Mouse (Mus musculus): ENCODE measurements around the gene Rapgef5. TPM values are rescaled to one million over a fixed set of nuclear protein-coding genes. Genes with fewer than 3 reads are reported as not detected.

The Rapgef5 gene
- polyA plus RNA-seq, 1 experiment from 2014 or later = 17.9 TPM

- no peak overlapping the region for H3K9ac ChIP-seq (ENCODE audit: low read depth, low read length)
- no peak for ATAC-seq (ENCODE audit: low FRiP score, low TSS enrichment)
- no peak overlapping the region for H3K27ac ChIP-seq (ENCODE audit: low read depth, low read length)
- H3K4me2 ChIP-seq (replicated peaks; ENCODE audit: low read depth, low read length) = no peak overlapping the region
- H3K27me3 ChIP-seq (ENCODE audit: control insufficient read depth, insufficient read depth, low read length) = no peaks in the 10 kb centered on the region
- no peaks in the 10 kb centered on the region for H3K36me3 ChIP-seq (ENCODE audit: control insufficient read depth, insufficient read depth, low read length)
- no peaks in the 10 kb centered on the region for H3K9me3 ChIP-seq (ENCODE audit: control insufficient read depth, low read length)
- no peaks in the 10 kb centered on the region for H3K4me1 ChIP-seq (ENCODE audit: control insufficient read depth, insufficient read depth, low read length)
- no peak overlapping the region for H3K4me3 ChIP-seq (ENCODE audit: low read length)
- WGBS = 75% methylated on average over 6 of the region's 6 CpGs
Measured at GRCm38 (mm10) chr12:117545277-117545676, 29.0 kb downstream of the Rapgef5 start.

GRCm38 (mm10) chr12:117553353-117553752 lies 37.1 kb downstream of the Rapgef5 start:
- Histone ChIP-seq H3K36me3 (ENCODE audit: control insufficient read depth, insufficient read depth, low read length) (no peaks in the 10 kb centered on the region), H3K9me3 (ENCODE audit: control insufficient read depth, low read length) (no peaks in the 10 kb centered on the region), H3K4me2 (replicated peaks; ENCODE audit: low read depth, low read length) (no peak overlapping the region), H3K27ac (ENCODE audit: low read depth, low read length) (no peak overlapping the region), H3K4me3 (ENCODE audit: low read length) (no peak overlapping the region), H3K4me1 (ENCODE audit: control insufficient read depth, insufficient read depth, low read length) (no peaks in the 10 kb centered on the region), H3K27me3 (ENCODE audit: control insufficient read depth, insufficient read depth, low read length) (no peaks in the 10 kb centered on the region), H3K9ac (ENCODE audit: low read depth, low read length) (no peak overlapping the region)
- WGBS = 84% methylated on average over 5 of the region's 5 CpGs
- ATAC-seq (ENCODE audit: low FRiP score, low TSS enrichment) = no peak

GRCm38 (mm10) chr12:117554612-117555063 lies 38.4 kb downstream of the Rapgef5 start:
- Histone ChIP-seq H3K27me3 (ENCODE audit: control insufficient read depth, insufficient read depth, low read length) (no peaks in the 10 kb centered on the region), H3K4me3 (ENCODE audit: low read length) (no peak overlapping the region), H3K4me2 (replicated peaks; ENCODE audit: low read depth, low read length) (no peak overlapping the region), H3K9me3 (ENCODE audit: control insufficient read depth, low read length) (no peaks in the 10 kb centered on the region), H3K4me1 (ENCODE audit: control insufficient read depth, insufficient read depth, low read length) (no peaks in the 10 kb centered on the region), H3K36me3 (ENCODE audit: control insufficient read depth, insufficient read depth, low read length) (no peaks in the 10 kb centered on the region), H3K9ac (ENCODE audit: low read depth, low read length) (no peak overlapping the region), H3K27ac (ENCODE audit: low read depth, low read length) (no peak overlapping the region)
- 76% methylated on average over 1 of the region's 1 CpGs for WGBS
- ATAC-seq (ENCODE audit: low FRiP score, low TSS enrichment) = no peak

- WGBS = 62% methylated on average over 11 of the region's 11 CpGs
- Histone ChIP-seq H3K4me1 (ENCODE audit: control insufficient read depth, insufficient read depth, low read length) (no peaks in the 10 kb centered on the region), H3K9me3 (ENCODE audit: control insufficient read depth, low read length) (no peaks in the 10 kb centered on the region), H3K36me3 (ENCODE audit: control insufficient read depth, insufficient read depth, low read length) (no peaks in the 10 kb centered on the region), H3K9ac (ENCODE audit: low read depth, low read length) (no peak overlapping the region), H3K4me3 (ENCODE audit: low read length) (no peak overlapping the region), H3K27ac (ENCODE audit: low read depth, low read length) (no peak overlapping the region), H3K4me2 (replicated peaks; ENCODE audit: low read depth, low read length) (no peak overlapping the region), H3K27me3 (ENCODE audit: control insufficient read depth, insufficient read depth, low read length) (no peaks in the 10 kb centered on the region)
- 0 out of 2 replicates have a peak, but pooled peaks have one; percentile 12 for ATAC-seq (ENCODE audit: low FRiP score, low TSS enrichment)
Measured at GRCm38 (mm10) chr12:117560450-117560849, 44.2 kb downstream of the Rapgef5 start.

- Histone ChIP-seq H3K9me3 (ENCODE audit: control insufficient read depth, low read length) (no peaks in the 10 kb centered on the region), H3K27ac (ENCODE audit: low read depth, low read length) (no peak overlapping the region), H3K36me3 (ENCODE audit: control insufficient read depth, insufficient read depth, low read length) (no peaks in the 10 kb centered on the region), H3K27me3 (ENCODE audit: control insufficient read depth, insufficient read depth, low read length) (no peaks in the 10 kb centered on the region), H3K4me3 (ENCODE audit: low read length) (no peak overlapping the region), H3K4me1 (ENCODE audit: control insufficient read depth, insufficient read depth, low read length) (no peaks in the 10 kb centered on the region), H3K4me2 (replicated peaks; ENCODE audit: low read depth, low read length) (no peak overlapping the region), H3K9ac (ENCODE audit: low read depth, low read length) (no peak overlapping the region)
- WGBS = 82% methylated on average over 6 of the region's 6 CpGs
- no peak for ATAC-seq (ENCODE audit: low FRiP score, low TSS enrichment)
Measured at GRCm38 (mm10) chr12:117561411-117562059, 45.3 kb downstream of the Rapgef5 start.

- no peak for ATAC-seq (ENCODE audit: low FRiP score, low TSS enrichment)
- Histone ChIP-seq H3K27ac (ENCODE audit: low read depth, low read length) (no peak overlapping the region), H3K9me3 (ENCODE audit: control insufficient read depth, low read length) (no peaks in the 10 kb centered on the region), H3K4me2 (replicated peaks; ENCODE audit: low read depth, low read length) (no peak overlapping the region), H3K27me3 (ENCODE audit: control insufficient read depth, insufficient read depth, low read length) (no peaks in the 10 kb centered on the region), H3K9ac (ENCODE audit: low read depth, low read length) (no peak overlapping the region), H3K36me3 (ENCODE audit: control insufficient read depth, insufficient read depth, low read length) (no peaks in the 10 kb centered on the region), H3K4me1 (ENCODE audit: control insufficient read depth, insufficient read depth, low read length) (no peaks in the 10 kb centered on the region), H3K4me3 (ENCODE audit: low read length) (no peak overlapping the region)
- WGBS = 93% methylated on average over 3 of the region's 3 CpGs
Measured at GRCm38 (mm10) chr12:117562085-117562484, 45.8 kb downstream of the Rapgef5 start.

GRCm38 (mm10) chr12:117563859-117564258 lies 47.6 kb downstream of the Rapgef5 start:
- WGBS = 35% methylated on average over 6 of the region's 6 CpGs
- H3K4me2 ChIP-seq (replicated peaks; ENCODE audit: low read depth, low read length) = no peak overlapping the region
- H3K4me1 ChIP-seq (ENCODE audit: control insufficient read depth, insufficient read depth, low read length) = no peaks in the 10 kb centered on the region
- H3K9ac ChIP-seq (ENCODE audit: low read depth, low read length) = no peak overlapping the region
- H3K27ac ChIP-seq (ENCODE audit: low read depth, low read length) = no peak overlapping the region
- no peak for ATAC-seq (ENCODE audit: low FRiP score, low TSS enrichment)
- no peaks in the 10 kb centered on the region for H3K27me3 ChIP-seq (ENCODE audit: control insufficient read depth, insufficient read depth, low read length)
- no peaks in the 10 kb centered on the region for H3K9me3 ChIP-seq (ENCODE audit: control insufficient read depth, low read length)
- H3K4me3 ChIP-seq (ENCODE audit: low read length) = no peak overlapping the region
- no peaks in the 10 kb centered on the region for H3K36me3 ChIP-seq (ENCODE audit: control insufficient read depth, insufficient read depth, low read length)

GRCm38 (mm10) chr12:117566298-117566697 lies 50.0 kb downstream of the Rapgef5 start:
- WGBS = 78% methylated on average over 4 of the region's 4 CpGs
- H3K4me2 ChIP-seq (replicated peaks; ENCODE audit: low read depth, low read length) = no peak overlapping the region
- ATAC-seq (ENCODE audit: low FRiP score, low TSS enrichment) = no peak
- H3K4me3 ChIP-seq (ENCODE audit: low read length) = no peak overlapping the region
- no peak overlapping the region for H3K9ac ChIP-seq (ENCODE audit: low read depth, low read length)
- H3K27ac ChIP-seq (ENCODE audit: low read depth, low read length) = no peak overlapping the region
- H3K36me3 ChIP-seq (ENCODE audit: control insufficient read depth, insufficient read depth, low read length) = no peaks in the 10 kb centered on the region
- H3K4me1 ChIP-seq (ENCODE audit: control insufficient read depth, insufficient read depth, low read length) = no peaks in the 10 kb centered on the region
- H3K27me3 ChIP-seq (ENCODE audit: control insufficient read depth, insufficient read depth, low read length) = no peaks in the 10 kb centered on the region
- no peaks in the 10 kb centered on the region for H3K9me3 ChIP-seq (ENCODE audit: control insufficient read depth, low read length)

GRCm38 (mm10) chr12:117569671-117570070 lies 53.4 kb downstream of the Rapgef5 start:
- no peak overlapping the region for H3K9ac ChIP-seq (ENCODE audit: low read depth, low read length)
- no peak overlapping the region for H3K4me2 ChIP-seq (replicated peaks; ENCODE audit: low read depth, low read length)
- ATAC-seq (ENCODE audit: low FRiP score, low TSS enrichment) = no peak
- no peak overlapping the region for H3K27ac ChIP-seq (ENCODE audit: low read depth, low read length)
- no peaks in the 10 kb centered on the region for H3K4me1 ChIP-seq (ENCODE audit: control insufficient read depth, insufficient read depth, low read length)
- H3K36me3 ChIP-seq (ENCODE audit: control insufficient read depth, insufficient read depth, low read length) = no peaks in the 10 kb centered on the region
- WGBS = 66% methylated on average over 2 of the region's 2 CpGs
- no peaks in the 10 kb centered on the region for H3K27me3 ChIP-seq (ENCODE audit: control insufficient read depth, insufficient read depth, low read length)
- H3K4me3 ChIP-seq (ENCODE audit: low read length) = no peak overlapping the region
- no peaks in the 10 kb centered on the region for H3K9me3 ChIP-seq (ENCODE audit: control insufficient read depth, low read length)

Measured in kidney, embryonic 14.5 days (tissue).